Mouse (Mus musculus) kidney, adult 2 months (tissue): Measurements from ENCODE around the gene Ipo8.

ENCODE experiments used
- CTCF ChIP-seq: fragments of 200-500 bp; conservative IDR thresholded peaks from 2 replicates; pipeline ENCODE4 v1.5.1; 2011; ENCODE audit warnings: low read depth, mild to moderate bottlenecking, control low read depth, low read length, moderate library complexity, mixed read lengths; ENCODE audit not compliant: insufficient read depth, insufficient read length
- POLR2A ChIP-seq: fragments of 200-500 bp; IDR thresholded peaks from one replicate; pipeline ENCODE4 v1.6.1; 2011; ENCODE audit warnings: low read depth, low read length, control low read depth

DNA sequence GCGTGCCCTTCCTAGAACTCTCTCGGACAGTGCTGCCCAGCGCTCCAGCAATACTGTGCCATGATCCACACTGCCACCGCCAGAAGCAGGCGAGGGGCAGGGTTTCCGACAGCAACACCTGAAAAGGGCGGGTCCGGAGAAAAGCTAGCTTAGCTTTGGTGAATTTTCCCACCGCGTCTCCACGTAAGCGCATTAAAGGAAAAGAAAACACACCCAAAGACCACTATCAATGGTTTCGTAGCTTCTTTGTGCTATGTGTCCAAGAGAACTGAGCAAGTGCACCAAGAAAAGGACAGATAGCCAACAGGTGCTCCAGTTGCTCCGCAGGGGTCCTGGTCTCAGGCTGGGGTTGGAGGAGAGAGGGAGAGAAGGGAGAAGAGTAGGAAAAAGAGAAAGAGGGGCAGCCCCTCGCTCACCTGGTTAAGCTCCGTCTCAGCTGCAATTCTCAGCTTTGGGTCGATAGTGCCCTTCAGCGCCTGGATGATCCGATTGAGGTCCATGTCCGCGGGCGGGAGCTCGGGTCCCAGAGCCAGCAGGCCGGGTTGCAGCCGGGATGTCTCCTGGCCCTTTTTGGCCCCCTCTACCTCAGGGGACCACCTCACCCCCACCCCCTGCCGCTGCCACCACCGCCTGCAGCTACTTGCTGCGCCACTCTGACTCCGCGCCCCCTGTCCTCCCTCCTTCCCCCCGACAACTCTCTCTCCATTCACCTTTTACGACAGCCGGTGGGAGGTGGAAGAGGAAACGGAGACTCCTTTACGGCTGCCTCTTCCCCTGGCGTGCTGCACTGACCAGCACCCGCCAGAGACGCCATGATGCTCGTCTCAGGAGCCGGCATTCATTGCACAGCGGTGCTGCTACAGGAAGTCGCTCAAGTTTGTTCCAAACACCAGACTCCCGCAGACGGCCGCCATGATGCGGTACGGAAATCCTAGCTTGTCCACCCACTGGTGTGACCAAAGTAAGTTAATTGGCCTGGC lies at the start of gene Ipo8:
- TF ChIP-seq CTCF (0 out of 2 replicates have a peak, but pooled peaks have one; percentile 10), POLR2A (no peak)
